In genomic region chr17:73323981-73324380, GRCm38 (mm10) we compare ENCODE assay signal across 25 mouse cellular contexts.
DNase-seq lines count a peak whose midpoint lies in the region; ATAC-seq lines count a peak whose summit lies in the region.
"Had no signal": no experiment of that assay in that cellular context is flagged by ENCODE, and none has a peak within 500 bp of the region (broad histone marks: within the 10 kb centered on the region; RNA-seq: fewer than 3 reads in every experiment).

No protein-coding gene starts in this region.

- peak overlapping the region; percentile 54 for H3K27ac ChIP-seq in neural tube, embryonic 15.5 days (replicated peaks)
- H3K27ac ChIP-seq: embryonic facial prominence, embryonic 13.5 days; embryonic facial prominence, embryonic 15.5 days; forebrain, embryonic 10.5 days; forebrain, embryonic 12.5 days had no signal

- H3K9ac ChIP-seq in neural tube, embryonic 15.5 days (replicated peaks) = no peak overlapping the region
- H3K9ac ChIP-seq: embryonic facial prominence, embryonic 13.5 days; embryonic facial prominence, embryonic 15.5 days; forebrain, embryonic 12.5 days had no signal

- peaks cover 18% of the 10 kb centered on the region for H3K4me1 ChIP-seq in neural tube, embryonic 15.5 days
- H3K4me1 ChIP-seq: embryonic facial prominence, embryonic 15.5 days; forebrain, embryonic 12.5 days had no signal

- no peak for DNase-seq in cerebellum, adult 9-11 months
- DNase-seq in cerebellum, postnatal 10 days = peak; percentile 65 to 69
- DNase-seq in cerebellum, adult 11 months = no peak
- peak; percentile 19 to 38 for DNase-seq in cerebellum, postnatal 25 days
- no peak for DNase-seq in cerebellum, adult 9-10 months
- DNase-seq in neural tube, embryonic 10.5 days (ENCODE audit: extremely low spot score, low spot score) = no peak
- DNase-seq: adrenal gland, adult 8-10 months; adrenal gland, postnatal 14 days; adrenal gland, postnatal 36 days; B cell, adult 2 months; embryo, embryonic 11 days had no signal

- H3K4me3 ChIP-seq in neural tube, embryonic 15.5 days (replicated peaks) = no peak overlapping the region
- H3K4me3 ChIP-seq: embryonic facial prominence, embryonic 13.5 days; embryonic facial prominence, embryonic 15.5 days; erythroblast, embryonic 14.5 days; forebrain, embryonic 10.5 days; forebrain, embryonic 12.5 days had no signal

- H3K9me3 ChIP-seq in neural tube, embryonic 15.5 days (replicated peaks) = no peaks in the 10 kb centered on the region
- H3K9me3 ChIP-seq: embryonic facial prominence, embryonic 13.5 days; embryonic facial prominence, embryonic 15.5 days; forebrain, embryonic 10.5 days; forebrain, embryonic 12.5 days had no signal

- no peaks in the 10 kb centered on the region for H3K27me3 ChIP-seq in neural tube, embryonic 15.5 days (replicated peaks)
- H3K27me3 ChIP-seq: CH12.LX; embryonic facial prominence, embryonic 13.5 days; embryonic facial prominence, embryonic 15.5 days; forebrain, embryonic 12.5 days; Patski had no signal

- WGBS in neural tube, embryonic 15.5 days = 81% methylated on average over 3 of the region's 3 CpGs

- ATAC-seq in cerebellum, adult (ENCODE audit: insufficient number of reproducible peaks, low FRiP score, low TSS enrichment) = peak; percentile 43; the same call in 1 of the 2 replicates
- ATAC-seq in neural tube, embryonic 15.5 days (ENCODE audit: low FRiP score) = no peak
- ATAC-seq: activated CD4-positive, CD25-positive, alpha-beta regulatory T cell, adult 4 months; CD4-positive, CD25-positive, alpha-beta regulatory T cell, adult 4 months; forebrain, embryonic 14.5 days; forebrain, embryonic 16.5 days; Patski had no signal

- no peak overlapping the region for H3K4me2 ChIP-seq in neural tube, embryonic 15.5 days
- H3K4me2 ChIP-seq: embryonic facial prominence, embryonic 13.5 days; embryonic facial prominence, embryonic 15.5 days; forebrain, embryonic 12.5 days had no signal

- H3K36me3 ChIP-seq in neural tube, embryonic 15.5 days = no peaks in the 10 kb centered on the region
- H3K36me3 ChIP-seq: embryonic facial prominence, embryonic 13.5 days; embryonic facial prominence, embryonic 15.5 days; forebrain, embryonic 10.5 days; forebrain, embryonic 12.5 days; G1E had no signal

Comparison
In these comparisons a context has a peak if more than half of its experiments do, and no peak if none do; other contexts are left out.
1. DNase-seq: peak in cerebellum, postnatal 10 days (2 of 2) and cerebellum, postnatal 25 days (2 of 2); none in cerebellum, adult 9-11 months (single experiment), cerebellum, adult 11 months (single experiment), cerebellum, adult 9-10 months (single experiment) and neural tube, embryonic 10.5 days (single experiment).